Mouse (Mus musculus): ENCODE data around the gene Lamtor2. TPM values are rescaled to one million over a fixed set of nuclear protein-coding genes. Genes with fewer than 3 reads are reported as not detected.

Gene Lamtor2
- polyA plus RNA-seq, 1 experiment from 2014 or later, result 165 TPM

GRCm38 (mm10) chr3:88539397-88539796, 13.5 kb downstream of the Lamtor2 start:
- Histone ChIP-seq H3K4me2 (no peak overlapping the region), H3K9ac (no peak overlapping the region), H3K4me3 (no peak overlapping the region), H3K36me3 (peaks cover 45% of the 10 kb centered on the region), H3K27ac (no peak overlapping the region), H3K27me3 (no peaks in the 10 kb centered on the region), H3K4me1 (peaks cover 58% of the 10 kb centered on the region), H3K9me3 (no peaks in the 10 kb centered on the region)
- WGBS, result 33% methylated on average over 2 of the region's 3 CpGs
- ATAC-seq (ENCODE audit: borderline replicate concordance, extremely low read depth, low FRiP score, low TSS enrichment), result no peak

DNA sequence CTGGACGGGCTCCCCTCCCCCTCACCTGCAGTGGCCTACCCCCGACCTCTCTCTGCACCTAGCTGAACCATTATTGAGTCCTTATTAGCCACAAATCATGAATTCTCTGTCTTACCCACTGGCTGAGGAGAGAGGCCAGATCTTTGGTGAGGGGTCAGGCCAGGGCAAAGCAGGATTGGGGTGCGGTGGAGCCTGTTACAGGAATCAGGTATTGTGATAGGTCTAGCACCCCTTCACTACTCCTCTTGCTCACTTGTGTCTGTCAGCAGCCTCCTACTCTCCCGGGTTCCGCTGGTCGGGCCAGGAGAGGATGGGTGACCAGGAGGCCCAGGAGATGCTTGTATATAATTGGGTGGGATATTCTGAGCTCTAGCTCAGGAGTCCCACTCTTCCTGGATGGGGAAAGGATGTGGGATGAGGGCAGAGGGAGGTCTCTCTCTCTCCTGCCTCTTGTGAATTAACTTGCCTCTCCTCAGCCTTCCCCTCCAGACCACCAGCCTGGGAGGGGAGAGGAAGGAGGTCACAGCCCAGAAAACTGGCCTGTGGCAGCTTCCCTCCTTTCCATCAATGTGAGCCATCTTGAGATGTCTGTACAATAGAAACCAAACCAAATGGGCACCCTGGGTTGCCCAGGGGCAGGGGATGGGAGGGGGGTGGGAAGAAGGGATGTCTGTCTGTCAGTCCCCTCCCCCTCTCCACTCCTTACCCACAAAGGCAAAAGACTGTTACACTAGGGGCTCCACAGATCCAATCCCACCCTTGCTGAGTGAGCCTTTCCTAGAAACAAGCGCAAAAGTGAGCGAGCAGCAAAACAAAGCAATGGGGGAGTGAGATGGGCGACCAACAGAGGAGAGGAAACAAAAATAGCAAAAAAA, 14.4 kb downstream of the Lamtor2 start:
- no peak for ATAC-seq (ENCODE audit: borderline replicate concordance, extremely low read depth, low FRiP score, low TSS enrichment)
- 0 out of 2 replicates have a peak overlapping the region, but pooled peaks have one; percentile 7 for H3K9ac ChIP-seq
- H3K27ac ChIP-seq, result peak overlapping the region; percentile 29; the same call in 1 of the 2 replicates
- H3K4me3 ChIP-seq, result no peak overlapping the region
- H3K27me3 ChIP-seq, result no peaks in the 10 kb centered on the region
- peaks cover 66% of the 10 kb centered on the region for H3K4me1 ChIP-seq
- peaks cover 45% of the 10 kb centered on the region for H3K36me3 ChIP-seq
- H3K4me2 ChIP-seq, result no peak overlapping the region
- no peaks in the 10 kb centered on the region for H3K9me3 ChIP-seq
- WGBS, result 54% methylated on average over 9 of the region's 9 CpGs

GRCm38 (mm10) chr3:88537146-88537545, 15.7 kb downstream of the Lamtor2 start:
- H3K27ac ChIP-seq, result peak overlapping the region; percentile 73; the same call in 1 of the 2 replicates

DNA sequence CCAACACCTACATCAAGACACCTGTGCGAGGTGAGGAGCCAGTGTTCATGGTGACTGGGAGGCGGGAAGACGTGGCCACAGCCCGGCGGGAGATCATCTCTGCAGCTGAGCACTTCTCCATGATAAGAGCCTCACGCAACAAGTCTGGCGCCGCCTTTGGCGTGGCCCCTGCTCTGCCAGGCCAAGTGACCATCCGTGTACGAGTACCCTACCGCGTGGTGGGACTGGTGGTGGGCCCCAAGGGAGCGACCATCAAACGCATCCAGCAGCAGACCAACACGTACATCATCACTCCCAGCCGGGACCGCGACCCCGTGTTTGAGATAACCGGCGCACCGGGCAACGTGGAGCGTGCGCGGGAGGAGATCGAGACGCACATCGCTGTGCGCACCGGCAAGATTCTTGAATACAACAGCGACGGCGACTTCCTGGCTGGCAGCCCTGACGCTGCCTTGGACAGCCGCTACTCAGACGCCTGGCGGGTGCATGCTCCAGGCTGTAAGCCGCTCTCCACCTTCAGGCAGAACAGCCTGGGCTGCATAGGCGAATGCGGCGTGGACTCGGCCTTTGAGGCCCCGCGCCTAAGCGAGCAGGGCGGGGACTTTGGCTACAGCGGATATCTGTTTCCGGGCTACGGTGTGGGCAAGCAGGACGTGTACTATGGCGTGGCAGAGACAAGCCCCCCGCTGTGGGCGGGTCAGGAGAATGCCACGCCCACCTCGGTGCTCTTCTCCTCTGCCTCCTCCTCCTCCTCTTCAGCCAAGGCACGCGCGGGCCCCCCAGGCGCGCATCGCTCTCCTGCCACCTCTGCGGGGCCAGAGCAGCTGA, 16.6 kb downstream of the Lamtor2 start:
- Histone ChIP-seq H3K27ac (peak overlapping the region; percentile 73), H3K27me3 (no peaks in the 10 kb centered on the region), H3K4me3 (peak overlapping the region; percentile 89), H3K9me3 (no peaks in the 10 kb centered on the region), H3K36me3 (peaks cover 45% of the 10 kb centered on the region), H3K4me2 (peak overlapping the region; percentile 87), H3K4me1 (peaks cover 66% of the 10 kb centered on the region), H3K9ac (peak overlapping the region; percentile 26; the same call in 1 of the 2 replicates)
- peak; percentile 56 for ATAC-seq (ENCODE audit: borderline replicate concordance, extremely low read depth, low FRiP score, low TSS enrichment)
- WGBS, result 3% methylated on average over 58 of the region's 64 CpGs

More at GRCm38 (mm10) chr3:88537146-88537545, 15.7 kb downstream of the Lamtor2 start:
- H3K36me3 ChIP-seq, result peaks cover 45% of the 10 kb centered on the region
- no peaks in the 10 kb centered on the region for H3K9me3 ChIP-seq
- H3K4me2 ChIP-seq, result peak overlapping the region; percentile 87; the same call in 1 of the 2 replicates
- H3K4me3 ChIP-seq, result peak overlapping the region; percentile 89; the same call in 1 of the 2 replicates
- peaks cover 66% of the 10 kb centered on the region for H3K4me1 ChIP-seq
- no peak overlapping the region for H3K9ac ChIP-seq
- ATAC-seq (ENCODE audit: borderline replicate concordance, extremely low read depth, low FRiP score, low TSS enrichment), result no peak
- WGBS, result 50% methylated on average over 6 of the region's 6 CpGs
- H3K27me3 ChIP-seq, result no peaks in the 10 kb centered on the region

DNA sequence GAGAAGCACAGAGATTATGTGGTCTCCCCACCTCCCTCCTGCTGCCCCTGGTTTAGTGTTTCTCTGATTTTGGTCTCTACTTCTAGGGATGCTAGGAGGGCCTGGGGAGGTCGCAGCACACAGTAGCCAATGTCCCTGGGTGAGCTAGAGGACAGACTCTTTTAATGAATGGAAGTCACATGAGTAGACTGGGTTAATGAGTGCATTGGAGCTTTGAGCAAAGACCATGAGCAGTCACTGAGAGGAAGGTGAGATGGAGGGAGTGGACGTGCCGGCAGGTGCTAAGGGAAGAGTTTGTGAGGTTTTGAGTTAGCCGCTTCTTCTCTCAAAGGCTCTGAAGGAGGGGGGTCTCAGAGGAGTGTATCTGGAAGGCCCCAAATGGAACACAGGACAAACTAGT, 17.3 kb downstream of the Lamtor2 start:
- Histone ChIP-seq H3K4me1 (peaks cover 64% of the 10 kb centered on the region), H3K9ac (peak overlapping the region; percentile 96; the same call in 1 of the 2 replicates), H3K4me3 (peak overlapping the region; percentile 89), H3K27ac (0 out of 2 replicates have a peak overlapping the region, but pooled peaks have one; percentile 73), H3K27me3 (no peaks in the 10 kb centered on the region), H3K4me2 (peak overlapping the region; percentile 87), H3K9me3 (no peaks in the 10 kb centered on the region), H3K36me3 (peaks cover 42% of the 10 kb centered on the region)
- ATAC-seq (ENCODE audit: borderline replicate concordance, extremely low read depth, low FRiP score, low TSS enrichment), result no peak
- WGBS, result 40% methylated on average over 4 of the region's 4 CpGs

DNA sequence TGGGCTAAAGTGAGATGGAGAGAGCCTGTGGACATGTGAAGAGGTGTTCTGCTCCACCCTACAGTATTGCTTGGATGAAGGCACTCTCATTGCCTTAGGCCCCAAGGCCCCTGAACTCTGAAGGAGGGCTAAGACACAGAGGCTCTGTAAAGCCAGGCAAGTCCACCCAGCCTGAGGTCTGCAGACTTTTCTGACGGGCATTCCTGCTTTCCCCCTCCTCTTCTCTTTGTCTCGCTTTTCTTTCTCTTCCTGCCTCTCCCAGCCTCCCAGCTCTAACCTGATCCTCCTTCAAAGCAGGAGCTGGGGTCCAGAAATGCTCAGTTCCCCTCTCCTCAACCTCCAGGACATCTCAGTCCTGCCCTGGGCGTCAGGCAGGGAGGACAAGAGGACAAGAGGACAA, 17.9 kb downstream of the Lamtor2 start:
- WGBS, result 14% methylated on average over 3 of the region's 3 CpGs
- peak overlapping the region; percentile 96 for H3K9ac ChIP-seq
- no peak overlapping the region for H3K27ac ChIP-seq
- no peak for ATAC-seq (ENCODE audit: borderline replicate concordance, extremely low read depth, low FRiP score, low TSS enrichment)
- H3K27me3 ChIP-seq, result no peaks in the 10 kb centered on the region
- H3K9me3 ChIP-seq, result no peaks in the 10 kb centered on the region
- H3K36me3 ChIP-seq, result peaks cover 37% of the 10 kb centered on the region
- peaks cover 64% of the 10 kb centered on the region for H3K4me1 ChIP-seq
- peak overlapping the region; percentile 87 for H3K4me2 ChIP-seq
- peak overlapping the region; percentile 89 for H3K4me3 ChIP-seq

- peak overlapping the region; percentile 89 for H3K4me3 ChIP-seq
- peak overlapping the region; percentile 96 for H3K27ac ChIP-seq
- no peaks in the 10 kb centered on the region for H3K9me3 ChIP-seq
- WGBS, result 0% methylated on average over 2 of the region's 5 CpGs
- ATAC-seq (ENCODE audit: borderline replicate concordance, extremely low read depth, low FRiP score, low TSS enrichment), result no peak
- H3K27me3 ChIP-seq, result no peaks in the 10 kb centered on the region
- H3K9ac ChIP-seq, result peak overlapping the region; percentile 96
- peak overlapping the region; percentile 87 for H3K4me2 ChIP-seq
- peaks cover 68% of the 10 kb centered on the region for H3K4me1 ChIP-seq
- H3K36me3 ChIP-seq, result peaks cover 29% of the 10 kb centered on the region
These were observed 19.2 kb downstream of the Lamtor2 start for GRCm38 (mm10) chr3:88533706-88534105.

DNA sequence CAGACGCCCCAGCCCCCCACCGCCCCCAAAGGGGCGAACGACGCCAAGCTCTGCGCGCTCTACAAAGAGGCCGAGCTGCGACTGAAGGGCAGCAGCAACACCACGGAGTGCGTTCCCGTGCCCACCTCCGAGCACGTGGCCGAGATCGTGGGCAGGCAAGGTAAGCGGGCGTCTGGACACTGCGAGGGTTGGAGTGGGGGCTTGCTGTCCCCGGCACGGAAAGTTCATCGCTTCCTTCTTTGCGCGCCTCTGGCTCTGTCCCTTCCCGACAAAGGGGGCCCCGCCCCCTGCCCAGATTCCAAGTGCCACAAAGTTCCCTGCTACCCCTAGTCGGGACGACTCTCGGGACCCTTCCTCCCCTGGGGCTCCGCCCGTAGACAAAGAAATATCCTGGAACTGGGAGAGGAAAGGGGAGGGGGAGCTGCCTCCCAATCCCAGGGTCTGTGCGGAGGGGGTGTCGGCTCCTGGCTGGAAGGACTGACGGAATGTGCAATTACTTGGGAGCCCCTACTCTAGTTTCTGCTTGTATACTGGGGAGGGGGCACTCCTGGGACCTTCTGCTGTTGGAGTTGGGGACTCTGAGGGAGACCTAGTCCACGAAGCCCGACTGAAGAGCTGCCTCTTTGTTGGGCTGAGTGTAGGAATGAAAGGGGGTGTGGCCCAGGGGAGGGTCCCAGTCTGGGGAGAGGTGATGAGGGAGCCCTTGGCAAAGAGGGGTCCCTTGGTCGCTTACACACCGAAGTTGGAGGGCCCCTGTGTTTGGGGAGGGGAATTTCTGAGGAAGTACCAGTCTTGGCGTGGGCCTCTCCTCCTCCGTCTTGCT, 20.0 kb downstream of the Lamtor2 start:
- H3K36me3 ChIP-seq, result peaks cover 20% of the 10 kb centered on the region
- WGBS, result under 1% methylated on average over 40 of the region's 40 CpGs
- peaks cover 65% of the 10 kb centered on the region for H3K4me1 ChIP-seq
- peak overlapping the region; percentile 96 for H3K9ac ChIP-seq
- H3K4me2 ChIP-seq, result peak overlapping the region; percentile 87
- H3K4me3 ChIP-seq, result peak overlapping the region; percentile 89
- H3K9me3 ChIP-seq, result no peaks in the 10 kb centered on the region
- no peaks in the 10 kb centered on the region for H3K27me3 ChIP-seq
- peak overlapping the region; percentile 96 for H3K27ac ChIP-seq
- ATAC-seq (ENCODE audit: borderline replicate concordance, extremely low read depth, low FRiP score, low TSS enrichment), result peak; percentile 19

DNA sequence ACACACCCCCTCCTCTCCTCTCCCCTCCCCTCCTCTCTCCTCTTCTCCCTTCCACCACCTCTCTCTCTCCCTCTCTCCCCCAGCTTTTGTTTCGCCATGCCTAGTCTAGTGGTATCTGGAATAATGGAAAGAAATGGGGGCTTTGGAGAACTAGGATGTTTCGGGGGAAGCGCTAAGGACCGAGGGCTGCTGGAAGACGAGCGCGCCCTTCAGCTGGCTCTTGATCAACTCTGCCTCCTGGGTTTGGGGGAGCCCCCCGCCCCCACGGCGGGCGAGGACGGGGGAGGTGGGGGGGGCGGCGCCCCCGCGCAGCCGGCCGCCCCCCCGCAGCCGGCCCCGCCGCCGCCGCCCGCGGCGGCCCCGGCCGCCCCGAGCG, 20.6 kb downstream of the Lamtor2 start, which contains the start of gene Mex3a:
Gene Mex3a (plus strand): TSS at position 97 of the 376 bp plus-strand sequence.
- Histone ChIP-seq H3K36me3 (peaks cover 14% of the 10 kb centered on the region), H3K27me3 (no peaks in the 10 kb centered on the region), H3K27ac (peak within 1 kb of the TSS; percentile 96), H3K9ac (peak within 1 kb of the TSS; percentile 96), H3K4me3 (peak within 1 kb of the TSS; percentile 89), H3K4me2 (peak within 1 kb of the TSS; percentile 87), H3K4me1 (peaks cover 67% of the 10 kb centered on the region), H3K9me3 (no peaks in the 10 kb centered on the region)
- ATAC-seq (ENCODE audit: borderline replicate concordance, extremely low read depth, low FRiP score, low TSS enrichment), result peak; percentile 1; the same call in 1 of the 2 replicates
- WGBS, result 4% methylated on average over 7 of the region's 31 CpGs

DNA sequence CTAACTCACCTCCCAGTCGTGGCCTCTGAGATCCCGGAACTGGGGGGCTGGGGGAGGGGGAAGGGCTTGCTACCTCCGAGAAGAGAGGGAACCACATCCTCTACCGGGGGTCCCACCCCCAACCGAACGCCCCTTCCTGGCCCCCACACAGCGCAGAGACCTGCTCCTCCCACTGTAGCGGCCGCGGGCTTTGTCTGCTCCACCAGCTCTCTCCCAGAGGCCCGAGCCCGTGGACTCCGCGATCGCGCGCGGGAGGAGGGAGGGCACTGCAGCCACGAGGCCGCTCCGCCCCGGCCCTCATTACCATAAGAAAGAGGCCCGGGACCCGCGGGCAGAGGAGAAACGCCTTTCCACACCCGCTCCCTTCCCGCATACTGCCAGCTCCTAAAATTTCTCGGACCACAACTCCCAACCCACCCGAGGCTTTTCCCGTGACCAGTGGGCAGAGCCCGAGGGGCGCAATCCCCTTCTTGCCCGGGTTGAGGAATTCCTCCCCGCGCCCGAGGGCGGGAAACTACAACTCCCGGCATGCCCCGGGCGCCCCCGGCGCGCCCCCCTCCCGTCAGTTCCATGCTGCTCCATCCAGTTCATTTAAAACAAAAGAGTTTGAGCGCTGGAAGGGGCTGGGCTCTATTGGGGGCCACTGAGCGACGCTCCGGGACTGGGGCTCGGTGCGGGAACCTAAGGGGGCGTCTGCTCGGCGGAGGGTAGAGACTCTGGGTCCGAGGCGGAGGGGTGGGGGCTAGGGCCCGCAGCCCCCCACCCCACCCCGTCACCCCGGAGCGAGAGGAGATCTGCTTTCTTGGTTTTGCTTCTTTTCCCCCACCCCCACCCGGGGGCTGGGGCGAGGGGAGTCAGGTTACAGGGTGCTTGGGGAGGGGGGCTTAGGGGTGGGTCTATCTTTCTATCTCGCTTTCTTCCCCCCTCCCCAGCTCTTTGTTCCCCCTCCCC, 21.3 kb downstream of the Lamtor2 start:
- H3K27me3 ChIP-seq, result no peaks in the 10 kb centered on the region
- H3K9me3 ChIP-seq, result no peaks in the 10 kb centered on the region
- peak overlapping the region; percentile 96 for H3K9ac ChIP-seq
- peaks cover 8% of the 10 kb centered on the region for H3K36me3 ChIP-seq
- H3K27ac ChIP-seq, result peak overlapping the region; percentile 96
- peak overlapping the region; percentile 89 for H3K4me3 ChIP-seq
- peak overlapping the region; percentile 87 for H3K4me2 ChIP-seq
- peaks cover 62% of the 10 kb centered on the region for H3K4me1 ChIP-seq
- peak; percentile 85 for ATAC-seq (ENCODE audit: borderline replicate concordance, extremely low read depth, low FRiP score, low TSS enrichment)
- WGBS, result under 1% methylated on average over 56 of the region's 63 CpGs
